Mouse (Mus musculus) thymus, adult 2 months (tissue): ENCODE results near the gene Tmem207. TPM values are rescaled to one million over a fixed set of nuclear protein-coding genes. Genes with fewer than 3 reads are reported as not detected.

Experiments
- DNase-seq: peaks from one replicate; pipeline ENCODE4 v3.0.0; 2021
- H3K27ac ChIP-seq: fragments of 200-500 bp; 2 replicates; pipeline ENCODE4 v1.5.1; 2012; ENCODE audit warnings: low read length, control low read depth; ENCODE audit not compliant: control insufficient read depth, insufficient read depth
- H3K27me3 ChIP-seq: fragments of 200-500 bp; 2 replicates; pipeline ENCODE4 v1.6.1; 2012; ENCODE audit warnings: mild to moderate bottlenecking, low read length, moderate library complexity, mixed read lengths; ENCODE audit not compliant: control insufficient read depth, insufficient read depth
- H3K36me3 ChIP-seq: fragments of 200-500 bp; 2 replicates; pipeline ENCODE4 v1.6.1; 2012; ENCODE audit warnings: mild to moderate bottlenecking, low read length, moderate library complexity; ENCODE audit not compliant: control insufficient read depth, insufficient read depth
- H3K4me1 ChIP-seq: fragments of 200-500 bp; replicated peaks from 2 replicates; pipeline ENCODE4 v1.6.1; 2012; ENCODE audit warnings: low read length; ENCODE audit not compliant: control insufficient read depth, insufficient read depth
- H3K4me3 ChIP-seq: fragments of 200-500 bp; 2 replicates; pipeline ENCODE4 v1.5.1; 2012; ENCODE audit warnings: mild to moderate bottlenecking, low read length, control low read depth, moderate library complexity; ENCODE audit not compliant: control insufficient read depth, insufficient read depth
- CTCF ChIP-seq: fragments of 200-500 bp; IDR thresholded peaks from 2 replicates; pipeline ENCODE4 v1.5.1; 2012; ENCODE audit warnings: mild to moderate bottlenecking, control low read depth, low read length, moderate library complexity, borderline replicate concordance; ENCODE audit not compliant: control insufficient read depth, poor library complexity, insufficient read depth; ENCODE audit errors: extremely low read depth
- POLR2A ChIP-seq: fragments of 200-500 bp; IDR thresholded peaks from 2 replicates; pipeline ENCODE4 v1.6.1; 2012; ENCODE audit warnings: mild to moderate bottlenecking, low read length, control low read depth, moderate library complexity; ENCODE audit not compliant: control insufficient read depth, poor library complexity, insufficient read depth; ENCODE audit errors: extremely low read depth
- WGBS: fragments of 180-500 bp; shearing (Covaris S2); methylation state at CpG from one replicate; pipeline ENCODE4 v1.1.7; 2018; 5-methylcytosine and 5-hydroxymethylcytosine counted together
- polyA plus RNA-seq: library from polyadenylated mRNA; depleted of rRNA; stranded (reverse); fragments of >200 nt; gene quantifications from 2 replicates; pipeline ENCODE4 v1.2.3, GENCODE M21; 2012; rRNA removed

Gene Tmem207
- polyA plus RNA-seq, 1 experiment = not detected

GRCm38 (mm10) chr16:26466535-26466934 lies 60.0 kb downstream of the Tmem207 start:
- no peak for DNase-seq
- WGBS = 88% methylated on average over 4 of the region's 4 CpGs
- no peak overlapping the region for H3K27ac ChIP-seq
- H3K4me3 ChIP-seq = no peak overlapping the region
- H3K36me3 ChIP-seq = no peaks in the 10 kb centered on the region
- no peaks in the 10 kb centered on the region for H3K4me1 ChIP-seq
- no peaks in the 10 kb centered on the region for H3K27me3 ChIP-seq
- TF ChIP-seq POLR2A (no peak), CTCF (no peak)

DNA sequence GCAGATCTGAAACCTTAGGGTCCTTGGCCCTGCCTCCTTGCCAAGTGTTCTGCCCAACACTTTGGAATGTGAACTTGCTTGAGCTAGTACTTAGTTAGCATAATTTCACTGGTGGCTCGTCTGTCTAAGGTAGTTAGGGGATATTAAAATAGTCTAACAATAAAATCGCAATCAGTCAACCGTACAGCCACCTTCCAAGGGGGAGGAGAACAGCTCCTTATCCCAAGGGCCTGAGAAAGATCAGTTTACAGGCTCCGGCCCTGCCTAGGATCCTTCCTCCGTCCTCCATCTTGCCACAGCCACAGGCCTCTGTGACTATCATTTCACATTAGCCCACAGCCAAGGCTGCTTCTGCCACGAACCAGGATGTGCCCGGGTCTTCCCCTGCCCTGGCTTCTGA lies 63.7 kb downstream of the Tmem207 start, which contains the start of gene Cldn16:
Cldn16 (plus strand) TSS at position 301 of the 400 bp plus-strand sequence.
- Histone ChIP-seq H3K4me3 (no peak within 1 kb of the TSS), H3K27me3 (no peaks in the 10 kb centered on the region), H3K36me3 (no peaks in the 10 kb centered on the region), H3K4me1 (no peaks in the 10 kb centered on the region), H3K27ac (no peak within 1 kb of the TSS)
- WGBS = 84% methylated on average over 7 of the region's 7 CpGs
- no peak for DNase-seq
- TF ChIP-seq CTCF (no peak), POLR2A (no peak)

DNA sequence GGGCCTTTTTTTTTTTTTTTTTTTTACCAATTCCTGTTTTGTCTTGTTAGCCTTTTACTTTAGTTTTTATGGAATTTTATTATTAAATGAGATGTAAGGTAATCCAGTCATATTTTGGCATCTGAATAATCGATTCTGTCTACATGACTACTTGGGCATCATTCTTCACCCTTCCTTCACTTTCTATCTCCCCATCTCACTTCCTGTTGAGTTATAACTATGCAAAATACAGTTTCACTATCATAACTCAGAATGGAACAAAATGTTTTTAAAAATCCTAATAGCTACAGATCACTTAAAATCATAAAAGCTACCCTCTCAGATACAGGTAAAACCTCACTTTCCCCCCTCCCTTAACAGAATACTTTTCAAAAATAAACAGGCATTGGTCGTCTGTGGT lies 70.4 kb downstream of the Tmem207 start:
- Histone ChIP-seq H3K4me3 (no peak overlapping the region), H3K27me3 (no peaks in the 10 kb centered on the region), H3K27ac (no peak overlapping the region), H3K4me1 (no peaks in the 10 kb centered on the region), H3K36me3 (no peaks in the 10 kb centered on the region)
- no peak for DNase-seq
- TF ChIP-seq POLR2A (no peak), CTCF (no peak)
- WGBS = 89% methylated on average over 2 of the region's 2 CpGs

DNA sequence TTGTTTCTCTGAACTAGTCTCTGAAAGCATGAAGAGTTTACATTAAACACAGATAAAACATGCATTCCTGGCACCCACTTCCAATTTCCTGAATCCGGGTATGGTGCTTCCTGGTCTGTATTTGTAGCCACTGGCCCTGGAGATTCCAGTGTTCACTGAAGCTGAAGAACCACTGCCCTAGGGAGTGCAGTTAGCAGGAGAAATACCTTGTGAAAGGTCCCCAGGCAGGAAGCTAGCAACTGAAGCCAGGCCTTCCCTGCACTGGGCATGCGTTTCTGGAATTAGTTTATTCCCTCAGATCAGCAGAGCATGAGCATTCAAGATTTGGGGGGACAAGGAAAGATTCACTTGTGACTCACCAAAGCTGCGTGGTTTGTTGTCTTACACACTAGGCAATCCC lies 72.4 kb downstream of the Tmem207 start:
- Histone ChIP-seq H3K27ac (no peak overlapping the region), H3K4me1 (no peaks in the 10 kb centered on the region), H3K4me3 (no peak overlapping the region), H3K36me3 (no peaks in the 10 kb centered on the region), H3K27me3 (no peaks in the 10 kb centered on the region)
- TF ChIP-seq CTCF (no peak), POLR2A (no peak)
- 88% methylated on average over 3 of the region's 3 CpGs for WGBS
- DNase-seq = no peak

Other genes with a start within 250 kb of the Tmem207 start
- gene Cldn1, start 154.9 kb downstream of the Tmem207 start, polyA plus RNA-seq = 7.8 and 10.5 TPM in 2 replicates
- not detected in 2 replicates for gene Cldn16, start 63.6 kb downstream of the Tmem207 start, polyA plus RNA-seq
- gene Il1rap, start 54.9 kb upstream of the Tmem207 start, polyA plus RNA-seq = 3.2 and 3.6 TPM in 2 replicates